Mouse (Mus musculus): Measurements from ENCODE around the gene Pcf11. TPM values are rescaled to one million over a fixed set of nuclear protein-coding genes. Genes with fewer than 3 reads are reported as not detected.

The Pcf11 gene
- 256 TPM for total RNA-seq (2023)

DNA sequence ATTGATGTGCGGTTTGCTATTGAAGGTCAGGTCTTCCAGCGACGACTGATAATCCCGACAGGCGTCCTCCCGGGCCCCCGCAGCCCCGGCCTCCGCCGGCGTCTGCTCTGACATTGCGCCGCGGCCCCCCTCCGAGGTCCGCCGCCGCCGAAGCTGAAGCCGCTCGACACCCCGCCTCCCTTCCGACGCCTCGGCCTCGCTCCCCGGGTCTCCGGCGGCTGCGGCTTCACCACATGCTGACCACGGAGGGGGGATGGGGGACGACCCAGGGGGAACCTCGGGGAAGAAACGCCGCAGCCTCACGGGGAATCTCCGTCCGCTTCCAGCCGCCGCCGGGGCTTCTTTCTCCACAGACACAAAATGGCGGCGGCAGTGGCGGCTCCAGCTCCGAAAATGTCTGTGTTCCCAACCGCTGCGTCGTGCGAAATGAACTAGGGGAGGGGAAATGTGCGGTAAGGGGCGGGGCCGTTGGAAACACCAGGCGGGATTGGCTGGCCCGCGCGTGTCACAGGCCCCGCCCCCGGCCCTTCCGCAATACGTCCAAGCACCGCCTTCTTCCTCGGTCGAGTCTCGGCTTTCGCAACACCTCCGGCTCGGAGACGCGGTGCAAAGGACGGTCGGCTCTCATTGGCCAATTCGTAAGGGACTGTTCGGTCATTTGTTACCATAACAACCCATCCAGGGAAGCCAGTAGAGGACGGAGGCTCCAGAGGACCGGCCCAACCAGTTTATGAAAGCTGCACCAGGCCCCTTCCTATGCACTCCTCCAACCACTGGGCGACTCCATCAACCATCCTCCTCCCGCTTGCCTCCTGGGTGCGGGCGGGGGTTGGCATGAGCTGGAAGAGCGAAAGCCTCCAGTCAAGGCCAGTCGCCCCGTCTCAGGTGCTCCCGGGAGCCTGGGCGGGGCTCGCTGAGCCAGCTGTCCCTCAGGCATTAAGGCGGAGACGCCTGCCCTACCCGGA, at the start of gene Pcf11:
Gene Pcf11, minus strand, starts transcription at position 428 of the 965 bp plus-strand sequence.

DNA sequence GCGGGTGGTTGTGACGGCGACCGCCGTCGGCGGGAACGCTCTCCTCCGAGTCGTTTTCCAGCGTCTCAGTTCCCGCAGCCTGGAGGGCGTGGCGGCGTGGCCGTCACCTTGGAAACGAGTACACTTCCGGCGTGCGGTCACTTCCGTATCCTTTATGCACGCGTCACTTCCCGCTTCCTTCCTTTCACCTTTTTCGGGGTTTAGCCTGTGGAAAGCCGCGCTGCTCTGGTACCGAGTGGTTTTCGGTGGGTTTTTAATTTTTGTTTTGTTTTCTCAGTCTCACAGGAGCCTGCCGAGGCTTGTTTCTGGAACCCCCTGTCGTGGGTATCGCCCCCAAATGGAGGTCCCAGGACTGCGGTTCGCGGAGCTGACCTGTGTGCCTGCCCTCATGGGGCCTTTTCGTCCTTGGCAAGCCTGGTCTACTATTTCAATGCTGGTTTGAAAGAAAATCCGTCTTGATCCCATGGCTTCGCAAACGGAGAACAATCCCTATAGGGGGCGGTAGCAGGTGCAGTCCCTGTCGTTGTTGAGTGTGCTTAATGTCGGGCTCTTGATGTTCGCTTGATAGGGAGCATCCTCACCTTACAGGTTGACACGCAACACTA, 32.6 kb downstream of the Pcf11 start, which contains the start of gene Ankrd42:
Gene Ankrd42, minus strand, starts transcription at position 122 of the 605 bp plus-strand sequence.

Other genes starting within 250 kb of the Pcf11 start
- 6.5 TPM for gene Ccdc90b, start 108.8 kb downstream of the Pcf11 start, total RNA-seq (2023)
- 0.18 TPM for gene Ankrd42, start 32.8 kb downstream of the Pcf11 start, total RNA-seq (2023)
- 5.9 TPM for gene Rab30, start 71.7 kb upstream of the Pcf11 start, total RNA-seq (2023)
- 3.0 TPM for gene Ddias, start 204.3 kb upstream of the Pcf11 start, total RNA-seq (2023)
- gene Prcp, start 204.5 kb upstream of the Pcf11 start, total RNA-seq (2023): 16.3 TPM